Mouse (Mus musculus) liver, postnatal 0 days (tissue): Measurements from ENCODE around the gene Gm21897.
"Not testable (repeated sequence)": the region's sequence is repeated elsewhere in the genome, so short reads cannot be mapped to it uniquely, and the experiment has no call there.

Experiments used
- CTCF ChIP-seq: sonication (generic); IDR thresholded peaks from 2 replicates; pipeline ENCODE4 v1.5.1; 2016; ENCODE audit warnings: antibody characterized with exemption, low read depth
- EP300 ChIP-seq: IDR thresholded peaks from 2 replicates; pipeline ENCODE4 v1.6.1; 2016; ENCODE audit warnings: antibody characterized with exemption, low read depth, mild to moderate bottlenecking

GRCm38 (mm10) chr16:15317158-15317557 lies at the start of gene Gm21897:
- not testable (repeated sequence) for TF ChIP-seq CTCF, EP300
